Mouse (Mus musculus) thymus, postnatal 10 days (tissue): ENCODE data around the gene Ppp1r8.
A peak's percentile ranks its signal among the peaks of the same experiment; 100 is the strongest.
"Not testable (repeated sequence)": the region's sequence is repeated elsewhere in the genome, so short reads cannot be mapped to it uniquely, and the experiment has no call there.

Experiments used
- DNase-seq, 2 experiments: peaks; one replicate each; pipeline ENCODE4 v3.0.0; 2021; ENCODE audit warnings: low spot score in 2 of 2

Gene Ppp1r8

GRCm38 (mm10) chr4:132807771-132808641, 35.0 kb downstream of the Ppp1r8 start:
- DNase-seq, result no peak

- DNase-seq, result no peak
Measured at GRCm38 (mm10) chr4:132806620-132807191, 36.3 kb downstream of the Ppp1r8 start.

GRCm38 (mm10) chr4:132805599-132806197, 37.3 kb downstream of the Ppp1r8 start:
- no peak for DNase-seq

- DNase-seq, result no peak
Measured at GRCm38 (mm10) chr4:132805146-132805545, 37.8 kb downstream of the Ppp1r8 start.

GRCm38 (mm10) chr4:132804331-132804730, 38.6 kb downstream of the Ppp1r8 start:
- DNase-seq, result no peak

GRCm38 (mm10) chr4:132803876-132804275, 39.1 kb downstream of the Ppp1r8 start:
- DNase-seq, result no peak

GRCm38 (mm10) chr4:132803212-132803611, 39.8 kb downstream of the Ppp1r8 start:
- no peak for DNase-seq

GRCm38 (mm10) chr4:132802171-132802637, 40.8 kb downstream of the Ppp1r8 start:
- peak; percentile 49 to 57 for DNase-seq

GRCm38 (mm10) chr4:132801176-132802077, 41.5 kb downstream of the Ppp1r8 start:
- no peak for DNase-seq

- no peak for DNase-seq
Measured at GRCm38 (mm10) chr4:132799845-132800244, 43.1 kb downstream of the Ppp1r8 start.

- not testable (repeated sequence) for DNase-seq
Measured at GRCm38 (mm10) chr4:132798666-132799065, 44.3 kb downstream of the Ppp1r8 start.

GRCm38 (mm10) chr4:132798028-132798427, 44.9 kb downstream of the Ppp1r8 start:
- no peak for DNase-seq

- no peak for DNase-seq
Measured at GRCm38 (mm10) chr4:132797461-132797860, 45.5 kb downstream of the Ppp1r8 start.

- DNase-seq, result peak; percentile 55 to 77
Measured at GRCm38 (mm10) chr4:132796196-132796886, 46.6 kb downstream of the Ppp1r8 start, which contains the start of gene Themis2. Gene Themis2 (minus strand): TSS chr4:132796387.

- no peak for DNase-seq
Measured at GRCm38 (mm10) chr4:132795171-132795570, 47.8 kb downstream of the Ppp1r8 start.

GRCm38 (mm10) chr4:132794760-132795159, 48.2 kb downstream of the Ppp1r8 start:
- no peak for DNase-seq

- no peak for DNase-seq
Measured at GRCm38 (mm10) chr4:132794028-132794427, 48.9 kb downstream of the Ppp1r8 start.

GRCm38 (mm10) chr4:132793322-132794004, 49.5 kb downstream of the Ppp1r8 start:
- not testable (repeated sequence) for DNase-seq

GRCm38 (mm10) chr4:132789731-132790130, 53.2 kb downstream of the Ppp1r8 start:
- DNase-seq, result no peak

- no peak for DNase-seq
Measured at GRCm38 (mm10) chr4:132785228-132785627, 57.7 kb downstream of the Ppp1r8 start.
